Mouse (Mus musculus): ENCODE measurements around the gene Pias3. TPM values are rescaled to one million over a fixed set of nuclear protein-coding genes. Genes with fewer than 3 reads are reported as not detected.
"Not testable (repeated sequence)": the region's sequence is repeated elsewhere in the genome, so short reads cannot be mapped to it uniquely, and the experiment has no call there.

The Pias3 gene
- total RNA-seq, 1 experiment: 14.6 TPM

DNA sequence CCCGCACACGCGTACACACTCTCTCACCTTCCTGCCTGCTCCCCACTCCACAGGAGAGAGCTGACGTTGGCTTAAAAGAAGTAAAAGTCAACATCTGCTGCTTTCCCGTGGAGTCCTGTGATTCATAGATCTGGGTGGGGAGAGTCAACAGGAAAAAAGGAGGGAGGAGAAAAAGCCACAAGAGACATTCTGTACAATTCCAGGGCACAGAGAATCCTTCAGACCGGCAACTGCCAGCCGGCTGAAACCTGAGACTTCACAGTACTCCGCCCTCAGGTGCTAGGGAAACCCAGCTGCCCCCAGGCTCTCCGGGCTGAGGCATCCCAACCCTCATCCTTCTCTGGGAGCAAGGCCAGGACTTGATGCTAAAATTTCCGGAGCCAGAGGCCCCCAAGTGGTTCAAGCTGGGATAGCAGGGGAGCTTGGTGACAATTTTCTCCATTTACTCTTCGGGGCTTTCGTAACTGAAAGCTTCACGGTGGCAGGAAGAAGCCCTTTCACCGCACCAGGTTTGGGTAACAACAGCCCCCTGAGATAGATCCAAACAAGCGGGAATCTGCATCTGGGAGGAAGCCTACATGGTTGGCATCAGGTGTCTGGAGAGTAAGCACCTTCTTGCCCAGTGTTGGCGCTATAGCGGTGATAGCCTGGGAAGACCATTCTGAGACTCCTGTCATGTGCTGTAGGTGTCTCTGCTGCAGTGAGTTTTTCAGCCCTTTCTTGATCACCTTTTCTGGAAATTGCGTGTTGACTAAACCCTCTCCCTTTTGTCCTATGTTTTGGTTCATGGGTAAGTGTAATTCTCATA, 32.5 kb upstream of the Pias3 start:
- H3K4me1 ChIP-seq (ENCODE audit: control insufficient read depth in 2 of 2, insufficient read depth in 2 of 2, low read length in 2 of 2, poor library complexity in 1 of 2): peaks cover 0 to 5% of the 10 kb centered on the region in 2 experiments; a peak in 1 of 4 replicates
- peak; percentile 41; the same call in 1 of the 2 replicates for TF ChIP-seq HCFC1 (IDR thresholded peaks at IDR 0.05; ENCODE audit: borderline replicate concordance, insufficient read depth, low read length)
- TF ChIP-seq MAFK (IDR thresholded peaks at IDR 0.05; ENCODE audit: insufficient read depth, low read depth, low read length): no peak
- peak; percentile 32; the same call in 1 of the 2 replicates for TF ChIP-seq ZC3H11A (IDR thresholded peaks at IDR 0.05; ENCODE audit: borderline replicate concordance, low read depth, low read length)
- peak overlapping the region; percentile 38 to 79; a peak in 3 of 4 replicates for H3K4me3 ChIP-seq (ENCODE audit: insufficient read depth in 1 of 2, low read depth in 1 of 2, low read length in 2 of 2, poor library complexity in 1 of 2, severe bottlenecking in 1 of 2)
- in situ Hi-C loops (cut with MboI; ENCODE audit: low sequenced_read_pairs in 2 of 2, unreplicated experiment in 2 of 2): no loop called here
- peak; percentile 97 for DNase-seq (ENCODE audit: low read depth, low spot score)
- no peak overlapping the region for H3K27ac ChIP-seq (ENCODE audit: insufficient read depth, low read depth, low read length, poor library complexity, severe bottlenecking)
- H3K36me3 ChIP-seq (ENCODE audit: control insufficient read depth, insufficient read depth, low read length, poor library complexity, severe bottlenecking): no peaks in the 10 kb centered on the region
- H3K9ac ChIP-seq (ENCODE audit: insufficient read depth, low read depth, low read length, poor library complexity, severe bottlenecking): peak overlapping the region; percentile 55; the same call in 1 of the 2 replicates
- no peaks in the 10 kb centered on the region for H3K9me3 ChIP-seq (ENCODE audit: control insufficient read depth, insufficient read depth, low read depth, low read length)

DNA sequence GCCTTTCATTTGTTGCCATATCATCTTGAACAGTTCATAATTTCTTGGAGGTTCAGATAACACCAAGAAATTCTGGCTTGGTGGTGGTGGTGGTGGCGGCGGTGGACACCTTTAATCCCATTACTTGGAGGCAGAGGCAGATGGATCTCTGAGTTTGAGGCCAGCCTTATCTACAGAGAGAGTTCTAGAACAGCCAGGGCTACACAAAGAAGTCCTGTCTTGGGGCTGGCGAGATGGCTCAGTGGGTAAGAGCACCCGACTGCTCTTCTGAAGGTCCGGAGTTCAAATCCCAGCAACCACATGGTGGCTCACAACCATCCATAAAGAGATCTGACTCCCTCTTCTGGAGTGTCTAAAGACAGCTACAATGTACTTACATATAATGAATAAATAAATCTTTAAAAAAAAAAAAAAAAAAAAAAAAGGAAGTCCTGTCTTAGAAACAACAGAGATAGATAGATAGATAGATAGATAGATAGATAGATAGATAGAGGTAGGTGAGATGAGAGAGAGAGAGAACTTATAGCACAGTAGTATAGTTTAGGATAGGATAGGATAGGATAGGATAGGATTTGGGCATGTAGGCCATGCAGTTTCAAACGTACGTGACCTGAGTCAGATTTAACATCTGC, 30.3 kb upstream of the Pias3 start:
- in situ Hi-C loops (cut with MboI; ENCODE audit: low sequenced_read_pairs in 2 of 2, unreplicated experiment in 2 of 2): loop anchor here in 1 of 2 experiments (5.0 kb wide), 1 partner anchor 41 kb away; the partner anchor contains the start of gene Nudt17
- not testable (repeated sequence) for H3K9ac ChIP-seq (ENCODE audit: insufficient read depth, low read depth, low read length, poor library complexity, severe bottlenecking); H3K9me3 ChIP-seq (ENCODE audit: control insufficient read depth, insufficient read depth, low read depth, low read length); H3K4me3 ChIP-seq (ENCODE audit: insufficient read depth in 1 of 2, low read depth in 1 of 2, low read length in 2 of 2, poor library complexity in 1 of 2, severe bottlenecking in 1 of 2); H3K27ac ChIP-seq (ENCODE audit: insufficient read depth, low read depth, low read length, poor library complexity, severe bottlenecking); H3K4me1 ChIP-seq (ENCODE audit: control insufficient read depth in 2 of 2, insufficient read depth in 2 of 2, low read length in 2 of 2, poor library complexity in 1 of 2); H3K36me3 ChIP-seq (ENCODE audit: control insufficient read depth, insufficient read depth, low read length, poor library complexity, severe bottlenecking); DNase-seq (ENCODE audit: low read depth, low spot score)

DNA sequence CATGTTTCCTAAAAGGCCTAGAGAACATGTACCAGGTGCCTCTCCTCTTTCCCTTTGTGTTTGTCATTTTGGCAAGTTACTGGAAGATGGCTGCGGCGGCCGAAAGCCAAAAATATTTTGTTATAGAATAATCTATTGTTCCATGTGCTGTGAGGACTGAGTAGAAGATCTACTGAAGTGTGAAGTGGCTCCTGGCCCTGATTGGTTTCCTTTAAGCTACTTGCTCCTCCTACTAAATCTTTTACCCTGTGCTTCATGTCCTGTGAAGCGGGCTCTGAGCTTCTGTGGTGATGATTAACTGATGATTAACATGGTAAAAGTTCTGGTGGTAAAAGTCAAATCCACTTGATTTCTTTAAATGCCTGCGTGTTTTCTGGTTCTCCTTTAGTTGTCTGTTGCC, 29.3 kb upstream of the Pias3 start:
- Histone ChIP-seq H3K36me3 (ENCODE audit: control insufficient read depth, insufficient read depth, low read length, poor library complexity, severe bottlenecking) (no peaks in the 10 kb centered on the region), H3K27ac (ENCODE audit: insufficient read depth, low read depth, low read length, poor library complexity, severe bottlenecking) (no peak overlapping the region), H3K4me1 (ENCODE audit: control insufficient read depth in 2 of 2, insufficient read depth in 2 of 2, low read length in 2 of 2, poor library complexity in 1 of 2) (peaks cover 5 to 8% of the 10 kb centered on the region in 2 experiments; a peak in 3 of 4 replicates), H3K9ac (ENCODE audit: insufficient read depth, low read depth, low read length, poor library complexity, severe bottlenecking) (no peak overlapping the region), H3K4me3 (ENCODE audit: insufficient read depth in 1 of 2, low read depth in 1 of 2, low read length in 2 of 2, poor library complexity in 1 of 2, severe bottlenecking in 1 of 2) (no peak overlapping the region), H3K9me3 (ENCODE audit: control insufficient read depth, insufficient read depth, low read depth, low read length) (no peaks in the 10 kb centered on the region)
- in situ Hi-C loops (cut with MboI; ENCODE audit: low sequenced_read_pairs in 2 of 2, unreplicated experiment in 2 of 2): loop anchor here in 1 of 2 experiments (5.0 kb wide), 1 partner anchor 40 kb away; the partner anchor contains the start of gene Nudt17
- TF ChIP-seq ZC3H11A (IDR thresholded peaks at IDR 0.05; ENCODE audit: borderline replicate concordance, low read depth, low read length) (no peak), ZNF384 (IDR thresholded peaks at IDR 0.05; ENCODE audit: low read depth, low read length) (no peak), HCFC1 (IDR thresholded peaks at IDR 0.05; ENCODE audit: borderline replicate concordance, insufficient read depth, low read length) (no peak), CHD2 (IDR thresholded peaks at IDR 0.05; ENCODE audit: low read depth, low read length) (no peak), MAFK (IDR thresholded peaks at IDR 0.05; ENCODE audit: insufficient read depth, low read depth, low read length) (no peak)
- no peak for DNase-seq (ENCODE audit: low read depth, low spot score)

DNA sequence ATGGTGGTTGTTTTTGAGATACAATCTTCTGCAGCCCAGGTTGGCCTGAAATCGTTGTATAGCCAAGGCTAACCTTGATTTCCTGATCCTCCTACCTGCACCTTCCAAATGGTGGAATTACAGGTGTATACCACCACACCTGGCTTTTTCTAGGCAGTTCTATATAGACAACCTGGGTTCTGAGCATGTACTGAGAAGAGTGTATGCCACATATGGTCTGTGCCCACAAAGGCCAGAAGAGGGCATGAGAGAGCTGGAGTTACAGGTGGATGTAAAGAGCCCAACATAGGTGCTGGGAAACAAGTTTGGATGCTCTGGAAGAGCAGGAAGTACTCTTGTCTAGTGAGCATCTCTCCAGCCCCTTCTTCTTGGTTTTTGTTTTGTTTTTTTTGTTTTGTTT, 28.9 kb upstream of the Pias3 start:
- Histone ChIP-seq H3K9me3 (ENCODE audit: control insufficient read depth, insufficient read depth, low read depth, low read length) (no peaks in the 10 kb centered on the region), H3K4me1 (ENCODE audit: control insufficient read depth in 2 of 2, insufficient read depth in 2 of 2, low read length in 2 of 2, poor library complexity in 1 of 2) (peaks cover 5 to 8% of the 10 kb centered on the region in 2 experiments; a peak in 3 of 4 replicates), H3K27ac (ENCODE audit: insufficient read depth, low read depth, low read length, poor library complexity, severe bottlenecking) (no peak overlapping the region), H3K4me3 (ENCODE audit: insufficient read depth in 1 of 2, low read depth in 1 of 2, low read length in 2 of 2, poor library complexity in 1 of 2, severe bottlenecking in 1 of 2) (no peak overlapping the region), H3K36me3 (ENCODE audit: control insufficient read depth, insufficient read depth, low read length, poor library complexity, severe bottlenecking) (no peaks in the 10 kb centered on the region), H3K9ac (ENCODE audit: insufficient read depth, low read depth, low read length, poor library complexity, severe bottlenecking) (no peak overlapping the region)
- in situ Hi-C loops (cut with MboI; ENCODE audit: low sequenced_read_pairs in 2 of 2, unreplicated experiment in 2 of 2): loop anchor here in 1 of 2 experiments (5.0 kb wide), 1 partner anchor 40 kb away; the partner anchor contains the start of gene Nudt17
- DNase-seq (ENCODE audit: low read depth, low spot score): peak; percentile 69
- TF ChIP-seq ZNF384 (IDR thresholded peaks at IDR 0.05; ENCODE audit: low read depth, low read length) (no peak), ZC3H11A (IDR thresholded peaks at IDR 0.05; ENCODE audit: borderline replicate concordance, low read depth, low read length) (peak; percentile 63; the same call in 1 of the 2 replicates)
